Mouse (Mus musculus): Measurements from ENCODE around the gene Krcc1. TPM values are rescaled to one million over a fixed set of nuclear protein-coding genes. Genes with fewer than 3 reads are reported as not detected.

Krcc1 gene
- total and polyA plus RNA-seq, 3 experiments = 18.7 to 40.2 (median 23.6) TPM

GRCm38 (mm10) chr6:71293509-71293908, 22.0 kb downstream of the Krcc1 start:
- Histone ChIP-seq H3K79me2 (replicated peaks; ENCODE audit: control insufficient read depth, extremely low read depth, insufficient read depth, poor library complexity, severe bottlenecking) (no peaks in the 10 kb centered on the region), H3K4me1 (ENCODE audit: control insufficient read depth in 1 of 2, insufficient read depth in 2 of 2) (no peaks in the 10 kb centered on the region; a peak in 1 of 4 replicates), H3K27me3 (replicated peaks) (no peaks in the 10 kb centered on the region), H3K4me3 (replicated peaks in 1 of 3; ENCODE audit: low read depth in 2 of 3, low read length in 2 of 3, poor library complexity in 1 of 3) (no peak overlapping the region), H3K9ac (ENCODE audit: insufficient read depth, low read depth) (no peak overlapping the region), H3K9me3 (replicated peaks; ENCODE audit: low read length) (no peaks in the 10 kb centered on the region), H3K27ac (ENCODE audit: insufficient read depth, low read depth) (no peak overlapping the region), H3K4me2 (ENCODE audit: insufficient read depth, low read depth, poor library complexity, severe bottlenecking) (no peak overlapping the region), H3K36me3 (replicated peaks in 1 of 2; ENCODE audit: control insufficient read depth in 1 of 2, insufficient read depth in 1 of 2, low read length in 1 of 2) (no peaks in the 10 kb centered on the region)
- DNase-seq (ENCODE audit: extremely low read depth) = no peak
- in situ Hi-C loops (cut with MboI; ENCODE audit: low pct_ligation_motif_present, low pct_unique_long_range_greater_than_20kb, low sequenced_read_pairs) = loop anchor here (25.0 kb wide), 1 partner anchor 519 kb away; no protein-coding TSS in a partner anchor
- TF ChIP-seq MYC (IDR thresholded peaks at IDR 0.05; ENCODE audit: low read depth, low read length) (no peak), ZC3H11A (IDR thresholded peaks at IDR 0.05; ENCODE audit: low read depth, low read length) (no peak), USF2 (conservative IDR thresholded peaks at IDR 0.05; ENCODE audit: low read depth, low read length) (no peak), NELFE (IDR thresholded peaks at IDR 0.05; ENCODE audit: low read depth, low read length) (no peak), MAZ (IDR thresholded peaks at IDR 0.05; ENCODE audit: low read depth, low read length) (no peak), POLR2A (IDR thresholded peaks at IDR 0.05; ENCODE audit: low read depth, low read length) (no peak), ZMIZ1 (IDR thresholded peaks at IDR 0.05; ENCODE audit: low read depth, low read length) (no peak)
- dilution Hi-C loops (cut with MboI; ENCODE audit: extremely low pct_ligation_motif_present, extremely low pct_unique_long_range_greater_than_20kb, low sequenced_read_pairs) = no loop called here

- H3K4me2 ChIP-seq (ENCODE audit: insufficient read depth, low read depth, poor library complexity, severe bottlenecking) = no peak overlapping the region
- no peak overlapping the region for H3K9ac ChIP-seq (ENCODE audit: insufficient read depth, low read depth)
- no peak overlapping the region for H3K27ac ChIP-seq (ENCODE audit: insufficient read depth, low read depth)
- H3K27me3 ChIP-seq (replicated peaks) = no peaks in the 10 kb centered on the region
- no peaks in the 10 kb centered on the region; a peak in 1 of 4 replicates for H3K4me1 ChIP-seq (ENCODE audit: control insufficient read depth in 1 of 2, insufficient read depth in 2 of 2)
- H3K9me3 ChIP-seq (replicated peaks; ENCODE audit: low read length) = no peaks in the 10 kb centered on the region
- H3K79me2 ChIP-seq (replicated peaks; ENCODE audit: control insufficient read depth, extremely low read depth, insufficient read depth, poor library complexity, severe bottlenecking) = no peaks in the 10 kb centered on the region
- no peak overlapping the region for H3K4me3 ChIP-seq (replicated peaks in 1 of 3; ENCODE audit: low read depth in 2 of 3, low read length in 2 of 3, poor library complexity in 1 of 3)
- TF ChIP-seq MXI1 (IDR thresholded peaks at IDR 0.05; ENCODE audit: low read depth, low read length) = no peak
- peak; percentile 78 for TF ChIP-seq SMC3 (IDR thresholded peaks at IDR 0.05; ENCODE audit: low read depth, low read length)
- peak; percentile 50 for TF ChIP-seq RAD21 (IDR thresholded peaks at IDR 0.05; ENCODE audit: low read depth, low read length)
- peak; percentile 34 to 70; a peak in 3 of 4 replicates for TF ChIP-seq CTCF (conservative IDR thresholded peaks at IDR 0.05 in 1 of 2, IDR thresholded peaks at IDR 0.05 in 1 of 2; ENCODE audit: low read depth in 2 of 2, low read length in 2 of 2)
- no peak for TF ChIP-seq EP300 (IDR thresholded peaks at IDR 0.05; ENCODE audit: low read length)
- 0 out of 2 replicates have a peak, but pooled peaks have one; percentile 68 for TF ChIP-seq TBP (conservative IDR thresholded peaks at IDR 0.05; ENCODE audit: low read depth, low read length)
- DNase-seq (ENCODE audit: extremely low read depth) = no peak
- in situ Hi-C loops (cut with MboI; ENCODE audit: low pct_ligation_motif_present, low pct_unique_long_range_greater_than_20kb, low sequenced_read_pairs) (loop anchor here (5.0 to 25.0 kb wide), 2 partner anchors 133 to 517 kb away; no protein-coding TSS in a partner anchor), dilution Hi-C loops (cut with MboI; ENCODE audit: extremely low pct_ligation_motif_present, extremely low pct_unique_long_range_greater_than_20kb, low sequenced_read_pairs) (no loop called here)
- H3K36me3 ChIP-seq (replicated peaks in 1 of 2; ENCODE audit: control insufficient read depth in 1 of 2, insufficient read depth in 1 of 2, low read length in 1 of 2) = no peaks in the 10 kb centered on the region
Measured at GRCm38 (mm10) chr6:71295303-71295702, 23.8 kb downstream of the Krcc1 start.

- in situ Hi-C loops (cut with MboI; ENCODE audit: low pct_ligation_motif_present, low pct_unique_long_range_greater_than_20kb, low sequenced_read_pairs) = loop anchor here (5.0 to 25.0 kb wide), 2 partner anchors 136 to 514 kb away; no protein-coding TSS in a partner anchor
- no peak for DNase-seq (ENCODE audit: extremely low read depth)
- Histone ChIP-seq H3K27me3 (replicated peaks) (no peaks in the 10 kb centered on the region), H3K79me2 (replicated peaks; ENCODE audit: control insufficient read depth, extremely low read depth, insufficient read depth, poor library complexity, severe bottlenecking) (no peaks in the 10 kb centered on the region), H3K4me2 (ENCODE audit: insufficient read depth, low read depth, poor library complexity, severe bottlenecking) (no peak overlapping the region), H3K4me1 (ENCODE audit: control insufficient read depth in 1 of 2, insufficient read depth in 2 of 2) (no peaks in the 10 kb centered on the region; a peak in 1 of 4 replicates), H3K9me3 (replicated peaks; ENCODE audit: low read length) (no peaks in the 10 kb centered on the region), H3K4me3 (replicated peaks in 1 of 3; ENCODE audit: low read depth in 2 of 3, low read length in 2 of 3, poor library complexity in 1 of 3) (no peak overlapping the region), H3K27ac (ENCODE audit: insufficient read depth, low read depth) (no peak overlapping the region), H3K9ac (ENCODE audit: insufficient read depth, low read depth) (no peak overlapping the region), H3K36me3 (replicated peaks in 1 of 2; ENCODE audit: control insufficient read depth in 1 of 2, insufficient read depth in 1 of 2, low read length in 1 of 2) (no peaks in the 10 kb centered on the region)
- TF ChIP-seq CTCF (conservative IDR thresholded peaks at IDR 0.05 in 1 of 2, IDR thresholded peaks at IDR 0.05 in 1 of 2; ENCODE audit: low read depth in 2 of 2, low read length in 2 of 2) (no peak), MAFK (IDR thresholded peaks at IDR 0.05; ENCODE audit: insufficient replicate concordance, low read length) (peak; percentile 97), ZKSCAN1 (IDR thresholded peaks at IDR 0.05; ENCODE audit: borderline replicate concordance, low read depth, low read length) (no peak), USF2 (conservative IDR thresholded peaks at IDR 0.05; ENCODE audit: low read depth, low read length) (no peak), SMC3 (IDR thresholded peaks at IDR 0.05; ENCODE audit: low read depth, low read length) (no peak), CHD2 (IDR thresholded peaks at IDR 0.05; ENCODE audit: low read length) (no peak)
- dilution Hi-C loops (cut with MboI; ENCODE audit: extremely low pct_ligation_motif_present, extremely low pct_unique_long_range_greater_than_20kb, low sequenced_read_pairs) = no loop called here
Measured at GRCm38 (mm10) chr6:71298051-71298450, 26.6 kb downstream of the Krcc1 start.

Data from CH12.LX (cell line).